Mouse (Mus musculus) thymus, adult 18-20 months (tissue): ENCODE measurements around the gene Rps11.
"Not testable (repeated sequence)": the region's sequence is repeated elsewhere in the genome, so short reads cannot be mapped to it uniquely, and the experiment has no call there.

Experiments used
- DNase-seq, 2 experiments: peaks; one replicate each; pipeline ENCODE4 v3.0.0; 2022; ENCODE audit warnings: mixed read lengths in 2 of 2

Rps11 gene

DNA sequence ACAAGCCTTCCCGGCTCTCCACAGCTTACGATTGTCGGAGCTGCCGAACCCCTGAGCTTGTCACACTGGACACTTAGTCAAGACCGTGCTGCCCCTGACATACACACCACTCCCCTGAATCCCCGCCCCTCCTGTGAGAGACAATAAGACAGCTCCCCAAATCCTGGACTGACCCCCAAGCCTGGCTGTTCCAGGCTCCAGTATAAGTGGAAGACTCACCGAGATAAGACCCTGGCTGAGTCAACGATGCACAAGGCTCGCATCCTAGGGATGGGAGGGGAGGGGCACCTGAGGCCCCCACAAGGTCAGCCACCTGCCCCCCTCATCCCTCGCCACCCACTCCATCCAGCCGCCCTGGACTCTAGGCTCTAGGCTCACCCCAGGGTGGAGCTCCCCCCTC, 7.6 kb upstream of the Rps11 start:
- no peak for DNase-seq

DNA sequence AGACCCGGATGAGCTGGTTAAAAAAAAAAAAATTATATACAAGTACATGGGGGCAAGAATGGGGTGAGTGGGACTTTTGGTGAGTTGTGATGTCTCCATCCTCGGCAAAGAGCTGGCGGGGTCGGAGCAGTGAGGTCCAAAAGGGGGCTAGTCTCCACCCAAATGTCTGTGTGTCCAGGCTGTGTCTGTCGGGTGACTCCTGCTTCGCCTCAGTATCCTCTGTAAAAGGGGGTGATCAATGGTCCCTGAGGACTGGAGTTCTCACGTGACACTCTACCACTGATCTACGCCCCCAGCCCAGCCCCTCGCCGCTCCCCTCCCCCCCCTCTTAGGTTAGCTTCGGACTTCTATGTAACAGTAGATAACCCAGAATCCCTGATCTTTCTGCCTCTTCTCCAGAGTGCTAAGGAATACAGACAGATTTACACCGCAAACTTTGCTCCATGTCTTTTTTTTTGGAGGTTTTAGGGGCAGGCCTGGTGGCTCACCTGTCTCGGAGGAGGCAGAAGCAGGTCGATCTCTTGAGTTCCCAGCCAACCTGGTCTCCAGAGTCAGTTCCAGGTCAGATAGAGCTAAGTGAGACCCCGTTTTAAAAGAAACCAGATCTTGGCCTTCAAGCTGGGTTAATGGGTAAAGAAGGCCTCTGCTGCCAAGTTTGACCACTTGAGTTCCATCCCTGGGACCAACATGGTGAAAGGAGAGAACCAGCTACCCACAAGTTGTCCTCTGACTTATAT, 5.7 kb upstream of the Rps11 start:
- no peak for DNase-seq

DNA sequence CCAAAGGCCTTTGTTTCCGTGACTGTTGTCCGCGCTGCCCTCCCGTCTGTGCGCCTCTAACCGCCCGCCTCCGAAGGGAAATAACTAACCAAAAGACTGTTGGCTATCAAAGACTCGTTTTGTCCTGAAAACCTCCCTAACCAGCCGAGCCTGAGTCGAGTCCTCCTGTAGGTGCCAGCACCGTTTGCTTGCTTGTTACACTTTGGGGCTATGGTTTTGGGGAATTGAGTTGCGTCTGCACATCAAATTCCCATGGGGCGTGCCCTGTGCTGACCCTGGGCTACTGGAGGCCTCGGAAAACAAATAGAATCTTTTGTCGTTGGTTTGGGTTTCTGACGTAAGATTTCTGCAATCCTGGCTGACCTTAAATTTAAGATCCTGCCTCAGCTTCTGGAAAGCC, 5.1 kb upstream of the Rps11 start:
- no peak for DNase-seq

GRCm38 (mm10) chr7:45128624-45129246, 4.5 kb upstream of the Rps11 start, which contains the start of gene Rpl13a:
Rpl13a (minus strand) TSS chr7:45128761.
- peak; percentile 97 to 98 for DNase-seq

DNA sequence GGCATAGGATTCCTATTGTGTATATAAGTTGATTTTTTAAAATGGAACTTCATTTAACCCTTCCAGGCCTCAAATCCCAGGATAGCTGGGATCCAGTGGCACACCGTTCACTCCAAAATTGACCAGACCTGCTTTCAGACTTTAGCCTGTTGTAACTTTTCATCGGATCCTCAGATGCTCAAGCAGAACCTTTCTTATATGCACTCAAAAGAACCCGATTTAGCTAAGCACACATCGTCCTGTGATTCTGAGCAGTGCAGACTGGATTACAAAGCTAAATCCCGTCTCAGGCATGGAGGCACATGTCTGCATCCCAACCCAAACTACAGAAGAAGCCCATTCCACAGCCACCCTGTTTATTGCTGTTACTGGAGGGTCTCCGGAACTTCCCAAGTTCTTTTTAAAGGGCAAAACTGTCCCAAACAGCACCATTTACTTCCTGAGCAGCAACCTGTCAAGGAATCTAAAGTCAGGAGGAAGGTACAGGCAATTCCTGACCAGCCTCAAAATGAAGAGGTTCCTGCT, 3.5 kb upstream of the Rps11 start:
- DNase-seq: no peak

DNA sequence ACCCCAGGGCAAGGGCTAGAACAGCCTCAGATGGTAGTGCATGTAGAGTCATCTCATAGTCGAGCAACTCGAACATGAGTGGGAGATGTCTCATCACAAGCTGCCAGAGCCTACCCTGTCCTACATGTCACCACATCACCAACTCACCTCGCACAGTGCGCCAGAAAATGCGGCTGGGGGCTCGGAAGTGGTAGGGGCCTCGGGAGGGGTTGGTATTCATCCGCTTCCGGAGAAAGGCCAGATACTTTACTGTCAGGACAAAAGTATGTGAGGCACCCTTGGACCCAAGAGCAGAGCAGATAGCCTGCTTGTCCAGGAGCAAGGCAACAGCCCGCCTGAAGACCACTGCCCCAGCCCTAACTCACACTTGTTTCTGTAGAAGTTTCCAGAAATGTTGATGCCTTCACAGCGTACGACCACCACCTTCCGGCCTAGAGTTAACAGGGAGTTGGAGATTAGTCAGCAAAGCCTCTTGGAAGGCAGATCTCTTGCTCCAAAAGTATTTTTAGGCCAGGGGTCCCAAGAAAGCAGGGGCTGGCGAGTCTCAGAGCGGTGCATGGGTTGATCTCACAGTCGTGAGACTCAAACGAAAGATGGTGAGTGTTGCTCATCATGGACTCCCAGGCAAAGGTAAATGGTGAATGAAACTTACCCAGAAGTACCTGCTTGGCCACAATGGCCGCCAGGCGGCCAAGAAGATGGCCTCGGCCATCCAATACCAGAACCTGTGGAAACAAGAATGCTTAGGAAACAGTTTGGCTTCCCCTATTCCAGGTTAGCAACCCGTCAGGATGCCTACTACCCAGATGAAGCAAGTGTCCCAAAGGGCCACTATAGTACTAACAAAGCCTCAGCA, 2.8 kb upstream of the Rps11 start:
- DNase-seq: no peak

GRCm38 (mm10) chr7:45126147-45126843, 2.1 kb upstream of the Rps11 start:
- no peak for DNase-seq

DNA sequence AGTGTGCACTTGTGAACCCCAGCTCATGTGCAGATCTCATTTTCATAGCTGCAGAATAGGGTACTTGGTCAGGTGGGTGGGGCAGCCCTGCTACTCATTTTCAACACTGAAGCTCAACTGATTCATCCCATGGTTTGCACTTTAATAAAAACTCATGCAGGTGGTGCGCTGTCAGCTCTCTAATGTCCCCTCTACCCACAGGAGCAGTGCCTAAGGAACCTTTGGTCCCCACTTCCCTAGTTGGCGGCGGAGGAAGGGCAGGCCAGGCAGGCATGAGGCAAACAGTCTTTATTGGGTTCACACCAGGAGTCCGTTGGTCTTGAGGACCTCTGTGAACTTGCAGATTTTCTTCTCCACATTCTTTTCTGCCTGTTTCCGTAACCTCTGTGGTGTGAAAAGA, 1.4 kb upstream of the Rps11 start:
- not testable (repeated sequence) for DNase-seq

DNA sequence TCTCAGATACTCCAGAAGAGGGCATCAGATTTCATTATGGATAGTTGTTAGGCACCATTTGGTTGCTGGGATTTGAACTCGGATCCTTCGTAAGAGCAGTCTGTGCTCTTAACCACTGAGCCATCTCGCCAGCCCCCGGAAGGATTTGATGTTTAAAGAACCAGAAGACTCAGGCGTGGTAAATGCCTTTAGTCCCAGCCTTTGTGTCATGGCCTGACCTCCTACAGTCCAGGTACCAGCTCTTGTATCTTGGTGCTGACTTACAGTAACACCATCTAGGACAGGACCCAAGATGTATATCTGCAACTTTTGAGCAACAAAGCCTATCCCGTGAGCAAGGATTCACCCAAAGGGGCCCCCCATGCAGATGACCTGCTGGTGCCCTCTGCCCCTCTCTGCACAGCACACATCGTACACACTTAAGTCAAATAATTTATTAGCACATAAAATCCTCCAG, 933 bp upstream of the Rps11 start:
- DNase-seq: no peak

- no peak for DNase-seq
Measured at GRCm38 (mm10) chr7:45123186-45123570, 1.1 kb downstream of the Rps11 start.

- DNase-seq: no peak
Measured at GRCm38 (mm10) chr7:45122561-45123185, 1.6 kb downstream of the Rps11 start.

DNA sequence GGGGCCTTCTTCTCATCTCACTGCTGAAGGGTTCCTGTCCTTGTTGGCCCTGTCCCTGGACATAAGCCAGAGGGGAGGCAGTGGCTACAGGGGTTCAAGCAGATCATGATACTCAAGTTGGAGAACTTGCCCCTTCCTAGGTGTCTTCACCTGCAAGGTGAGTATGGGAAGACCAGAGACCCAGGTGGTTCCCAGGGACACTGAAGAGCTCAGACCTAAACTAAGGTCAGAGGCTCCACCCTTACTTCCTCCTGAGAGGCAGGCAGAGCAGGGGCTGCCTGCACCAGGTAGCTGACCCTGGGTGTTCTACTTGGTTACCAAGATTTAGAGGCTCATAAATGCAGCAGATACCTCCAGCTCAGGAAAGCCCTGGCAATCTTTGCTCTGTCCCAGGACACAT, 2.3 kb downstream of the Rps11 start:
- DNase-seq: no peak

GRCm38 (mm10) chr7:45121404-45121803, 2.8 kb downstream of the Rps11 start:
- DNase-seq: peak; percentile 84 to 92

GRCm38 (mm10) chr7:45119780-45120709, 4.2 kb downstream of the Rps11 start:
- DNase-seq: no peak

GRCm38 (mm10) chr7:45118336-45118735, 5.9 kb downstream of the Rps11 start:
- no peak for DNase-seq

GRCm38 (mm10) chr7:45117566-45117965, 6.7 kb downstream of the Rps11 start:
- no peak for DNase-seq

GRCm38 (mm10) chr7:45113476-45113875, 10.8 kb downstream of the Rps11 start:
- no peak for DNase-seq

GRCm38 (mm10) chr7:45112529-45112928, 11.7 kb downstream of the Rps11 start:
- DNase-seq: no peak

GRCm38 (mm10) chr7:45111940-45112339, 12.3 kb downstream of the Rps11 start:
- no peak for DNase-seq

DNA sequence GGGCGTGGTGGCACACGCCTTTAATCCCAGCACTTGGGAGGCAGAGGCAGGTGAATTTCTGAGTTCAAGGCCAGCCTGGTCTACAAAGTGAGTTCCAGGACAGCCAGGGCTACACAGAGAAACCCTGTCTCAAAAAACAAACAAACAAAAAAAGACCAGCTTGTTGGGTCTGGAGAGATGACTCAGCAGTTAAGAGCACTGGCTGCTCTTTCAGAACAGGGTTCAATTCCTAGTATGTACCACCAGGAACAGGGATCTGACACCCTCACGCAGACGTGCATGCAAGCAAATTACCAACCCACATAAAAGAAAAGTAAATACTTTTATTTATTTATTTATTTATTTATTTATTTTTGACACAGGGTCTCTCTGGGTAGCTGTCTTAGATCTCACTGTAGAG, 14.2 kb downstream of the Rps11 start:
- DNase-seq: not testable (repeated sequence)

DNA sequence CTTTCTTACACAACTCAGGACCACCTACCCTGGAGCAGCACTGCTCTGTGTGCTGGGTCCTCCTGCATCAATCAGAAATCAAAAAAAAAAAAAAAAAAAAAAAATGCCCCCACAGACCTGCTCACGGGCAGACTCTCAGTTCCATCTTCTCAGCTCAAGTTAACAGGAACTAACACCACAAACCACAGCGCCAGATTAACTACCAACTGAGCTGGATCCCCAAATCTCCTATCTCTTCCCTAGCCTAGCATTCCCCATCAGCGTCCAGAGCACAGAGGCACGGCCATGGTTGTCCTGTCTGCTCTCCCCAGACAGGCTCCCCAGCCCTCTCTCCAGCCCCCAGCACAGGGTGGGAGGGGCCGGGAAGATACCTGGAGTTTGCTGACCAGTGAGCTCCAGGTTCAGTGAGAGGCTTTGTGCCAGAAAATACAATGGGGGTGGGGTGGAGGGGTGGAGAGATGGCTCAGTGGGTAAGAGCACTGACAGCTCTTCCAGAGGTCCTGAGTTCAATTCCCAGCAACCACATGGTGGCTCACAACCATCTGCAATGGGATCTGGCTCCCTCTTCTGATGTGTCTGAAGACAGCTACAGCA, 17.1 kb downstream of the Rps11 start:
- no peak for DNase-seq
